Mouse (Mus musculus): ENCODE measurements around the gene Stk24.

Gene Stk24

GRCm38 (mm10) chr14:121248346-121248745, 131.5 kb downstream of the Stk24 start:
- in situ Hi-C loops (cut with MboI; ENCODE audit: unreplicated experiment in 2 of 2), result no loop called here

- in situ Hi-C loops (cut with MboI; ENCODE audit: unreplicated experiment in 2 of 2), result no loop called here
Observed at GRCm38 (mm10) chr14:121247287-121247686, 132.5 kb downstream of the Stk24 start.

GRCm38 (mm10) chr14:121246048-121246731, 133.6 kb downstream of the Stk24 start:
- in situ Hi-C loops (cut with MboI; ENCODE audit: unreplicated experiment in 2 of 2), result no loop called here

- in situ Hi-C loops (cut with MboI; ENCODE audit: unreplicated experiment in 2 of 2), result no loop called here
Observed at GRCm38 (mm10) chr14:121244104-121244503, 135.7 kb downstream of the Stk24 start.

GRCm38 (mm10) chr14:121239386-121239785, 140.4 kb downstream of the Stk24 start:
- in situ Hi-C loops (cut with MboI; ENCODE audit: unreplicated experiment in 2 of 2), result no loop called here

GRCm38 (mm10) chr14:121238727-121239126, 141.1 kb downstream of the Stk24 start:
- in situ Hi-C loops (cut with MboI; ENCODE audit: unreplicated experiment in 2 of 2), result no loop called here

GRCm38 (mm10) chr14:121236736-121237135, 143.1 kb downstream of the Stk24 start:
- in situ Hi-C loops (cut with MboI; ENCODE audit: unreplicated experiment in 2 of 2), result no loop called here
